ENCODE assay signal across 19 mouse cellular contexts in genomic region chr2:158524129-158524860, GRCm38 (mm10). TPM values are rescaled to one million over a fixed set of nuclear protein-coding genes. Genes with fewer than 3 reads are reported as not detected.
DNase-seq lines count a peak whose midpoint lies in the region; ATAC-seq and TF ChIP-seq lines count a peak whose summit lies in the region.
"Had no signal": no experiment of that assay in that cellular context is flagged by ENCODE, and none has a peak within 500 bp of the region (broad histone marks: within the 10 kb centered on the region; RNA-seq: fewer than 3 reads in every experiment).

No protein-coding gene starts in this region.

- WGBS in forebrain, embryonic 15.5 days, result 61% methylated on average over 16 of the region's 16 CpGs
- 87% methylated on average over 16 of the region's 16 CpGs for WGBS in forebrain, embryonic 11.5 days
- 54% methylated on average over 16 of the region's 16 CpGs for WGBS in kidney, adult 2 months
- WGBS in kidney, embryonic 16.5 days, result 74% methylated on average over 16 of the region's 16 CpGs
- 84% methylated on average over 16 of the region's 16 CpGs for WGBS in midbrain, embryonic 11.5 days
- 85% methylated on average over 16 of the region's 16 CpGs for WGBS in midbrain, embryonic 16.5 days
- WGBS in forebrain, embryonic 16.5 days, result 59% methylated on average over 16 of the region's 16 CpGs

- no peak overlapping the region for H3K4me3 ChIP-seq in forebrain, embryonic 15.5 days
- H3K4me3 ChIP-seq in forebrain, embryonic 11.5 days (ENCODE audit: low read depth, low read length), result no peak overlapping the region
- H3K4me3 ChIP-seq in kidney, adult 2 months (ENCODE audit: insufficient read depth, low read depth, low read length), result no peak overlapping the region
- H3K4me3 ChIP-seq in kidney, embryonic 16.5 days (ENCODE audit: low read length), result no peak overlapping the region
- no peak overlapping the region for H3K4me3 ChIP-seq in midbrain, embryonic 11.5 days (ENCODE audit: low read depth, low read length)
- H3K4me3 ChIP-seq in midbrain, embryonic 16.5 days (ENCODE audit: low read depth, low read length), result no peak overlapping the region
- H3K4me3 ChIP-seq in forebrain, embryonic 16.5 days (replicated peaks; ENCODE audit: low read length), result no peak overlapping the region
- H3K4me3 ChIP-seq: embryonic facial prominence, embryonic 10.5 days; midbrain, embryonic 15.5 days; neural tube, embryonic 13.5 days had no signal

- H3K9me3 ChIP-seq in forebrain, embryonic 15.5 days, result no peaks in the 10 kb centered on the region
- no peaks in the 10 kb centered on the region for H3K9me3 ChIP-seq in forebrain, embryonic 11.5 days (ENCODE audit: control insufficient read depth, low read length)
- H3K9me3 ChIP-seq in kidney, embryonic 16.5 days (ENCODE audit: low read length), result no peaks in the 10 kb centered on the region
- no peaks in the 10 kb centered on the region for H3K9me3 ChIP-seq in midbrain, embryonic 11.5 days (ENCODE audit: control insufficient read depth, low read length)
- H3K9me3 ChIP-seq in midbrain, embryonic 16.5 days (replicated peaks; ENCODE audit: control insufficient read depth, low read length, poor library complexity, severe bottlenecking), result no peaks in the 10 kb centered on the region
- 0 out of 2 replicates have a peak, but pooled peaks cover 3% of the 10 kb centered on the region for H3K9me3 ChIP-seq in forebrain, embryonic 16.5 days (ENCODE audit: control insufficient read depth, low read length)
- H3K9me3 ChIP-seq: midbrain, embryonic 15.5 days had no signal

- peaks cover 18% of the 10 kb centered on the region for H3K4me1 ChIP-seq in forebrain, embryonic 15.5 days
- H3K4me1 ChIP-seq in forebrain, embryonic 11.5 days (replicated peaks; ENCODE audit: control insufficient read depth, insufficient read depth, low read length), result no peaks in the 10 kb centered on the region
- peaks cover 3% of the 10 kb centered on the region for H3K4me1 ChIP-seq in kidney, adult 2 months (ENCODE audit: control insufficient read depth, insufficient read depth, low read length)
- no peaks in the 10 kb centered on the region for H3K4me1 ChIP-seq in kidney, embryonic 16.5 days (ENCODE audit: insufficient read depth, low read length)
- H3K4me1 ChIP-seq in midbrain, embryonic 11.5 days (ENCODE audit: control insufficient read depth, insufficient read depth, low read length), result no peaks in the 10 kb centered on the region
- H3K4me1 ChIP-seq in midbrain, embryonic 16.5 days (ENCODE audit: control insufficient read depth, insufficient read depth, low read length), result no peaks in the 10 kb centered on the region
- H3K4me1 ChIP-seq in forebrain, embryonic 16.5 days (replicated peaks; ENCODE audit: control insufficient read depth, insufficient read depth, low read length), result peaks cover 17% of the 10 kb centered on the region
- H3K4me1 ChIP-seq: embryonic facial prominence, embryonic 10.5 days; midbrain, embryonic 15.5 days; neural tube, embryonic 13.5 days had no signal

- peak; percentile 80; the same call in 1 of the 2 replicates for ATAC-seq in forebrain, embryonic 15.5 days (replicated peaks)
- ATAC-seq in forebrain, embryonic 11.5 days (replicated peaks; ENCODE audit: low FRiP score), result no peak
- ATAC-seq in kidney, embryonic 16.5 days (ENCODE audit: low FRiP score, low TSS enrichment), result no peak
- ATAC-seq in midbrain, embryonic 11.5 days (ENCODE audit: low FRiP score), result no peak
- ATAC-seq in midbrain, embryonic 16.5 days, result no peak
- ATAC-seq in forebrain, embryonic 16.5 days, result peak; percentile 92
- ATAC-seq: midbrain, embryonic 15.5 days had no signal

- no peak for TF ChIP-seq POLR2A in kidney, adult 2 months (IDR thresholded peaks at IDR 0.05; ENCODE audit: low read depth, low read length)

- DNase-seq in forebrain, embryonic 11.5 days (ENCODE audit: low spot score), result no peak
- peak; percentile 30 for DNase-seq in kidney, adult 2 months
- DNase-seq in midbrain, embryonic 11.5 days (ENCODE audit: low spot score, missing footprints), result peak; percentile 12
- no peak for DNase-seq in liver
- DNase-seq: adrenal gland, adult 8-10 months; B cell, adult 2 months; cerebellum, postnatal 25 days; retina, postnatal 1 day had no signal

- H3K27ac ChIP-seq in forebrain, embryonic 15.5 days (replicated peaks), result peak overlapping the region; percentile 75
- no peak overlapping the region for H3K27ac ChIP-seq in forebrain, embryonic 11.5 days (ENCODE audit: low read depth, low read length)
- H3K27ac ChIP-seq in kidney, adult 2 months (ENCODE audit: insufficient read depth, low read depth, low read length), result 0 out of 2 replicates have a peak overlapping the region, but pooled peaks have one; percentile 25
- no peak overlapping the region for H3K27ac ChIP-seq in kidney, embryonic 16.5 days (ENCODE audit: low read length)
- H3K27ac ChIP-seq in midbrain, embryonic 11.5 days (ENCODE audit: low read depth, low read length), result no peak overlapping the region
- H3K27ac ChIP-seq in midbrain, embryonic 16.5 days (ENCODE audit: low read length), result no peak overlapping the region
- H3K27ac ChIP-seq in forebrain, embryonic 16.5 days (ENCODE audit: low read length), result peak overlapping the region; percentile 66; the same call in 1 of the 2 replicates
- H3K27ac ChIP-seq: embryonic facial prominence, embryonic 10.5 days; hindbrain, embryonic 14.5 days; kidney, postnatal 0 days; midbrain, embryonic 15.5 days; neural tube, embryonic 13.5 days had no signal

- no peak for TF ChIP-seq CTCF in kidney, adult 2 months (conservative IDR thresholded peaks at IDR 0.05; ENCODE audit: insufficient read depth, insufficient read length, low read depth, low read length)

- no peaks in the 10 kb centered on the region for H3K36me3 ChIP-seq in forebrain, embryonic 15.5 days
- no peaks in the 10 kb centered on the region for H3K36me3 ChIP-seq in forebrain, embryonic 11.5 days (ENCODE audit: control insufficient read depth, insufficient read depth, low read length)
- no peaks in the 10 kb centered on the region for H3K36me3 ChIP-seq in kidney, adult 2 months (ENCODE audit: control insufficient read depth, insufficient read depth, low read length)
- no peaks in the 10 kb centered on the region for H3K36me3 ChIP-seq in kidney, embryonic 16.5 days (ENCODE audit: insufficient read depth, low read length)
- H3K36me3 ChIP-seq in midbrain, embryonic 11.5 days (ENCODE audit: control insufficient read depth, insufficient read depth, low read length), result no peaks in the 10 kb centered on the region
- no peaks in the 10 kb centered on the region for H3K36me3 ChIP-seq in midbrain, embryonic 16.5 days (ENCODE audit: control insufficient read depth, insufficient read depth, low read length)
- H3K36me3 ChIP-seq in forebrain, embryonic 16.5 days (ENCODE audit: control insufficient read depth, insufficient read depth), result no peaks in the 10 kb centered on the region
- H3K36me3 ChIP-seq: embryonic facial prominence, embryonic 10.5 days; midbrain, embryonic 15.5 days; neural tube, embryonic 13.5 days had no signal

- H3K27me3 ChIP-seq in forebrain, embryonic 15.5 days, result no peaks in the 10 kb centered on the region
- H3K27me3 ChIP-seq in forebrain, embryonic 11.5 days (ENCODE audit: control insufficient read depth, insufficient read depth, low read length), result no peaks in the 10 kb centered on the region
- no peaks in the 10 kb centered on the region for H3K27me3 ChIP-seq in kidney, adult 2 months (replicated peaks; ENCODE audit: control insufficient read depth, insufficient read depth, low read length)
- H3K27me3 ChIP-seq in kidney, embryonic 16.5 days (ENCODE audit: insufficient read depth, low read length), result no peaks in the 10 kb centered on the region
- no peaks in the 10 kb centered on the region for H3K27me3 ChIP-seq in midbrain, embryonic 11.5 days (ENCODE audit: control insufficient read depth, insufficient read depth, low read length)
- no peaks in the 10 kb centered on the region for H3K27me3 ChIP-seq in midbrain, embryonic 16.5 days (ENCODE audit: control insufficient read depth, insufficient read depth, low read depth, low read length)
- H3K27me3 ChIP-seq in forebrain, embryonic 16.5 days (replicated peaks; ENCODE audit: control insufficient read depth, insufficient read depth, low read length), result no peaks in the 10 kb centered on the region
- H3K27me3 ChIP-seq: midbrain, embryonic 15.5 days; neural tube, embryonic 13.5 days had no signal

- no peak overlapping the region for H3K9ac ChIP-seq in forebrain, embryonic 15.5 days (replicated peaks)
- no peak overlapping the region for H3K9ac ChIP-seq in forebrain, embryonic 11.5 days (ENCODE audit: low read length)
- no peak overlapping the region for H3K9ac ChIP-seq in kidney, embryonic 16.5 days (replicated peaks; ENCODE audit: low read length)
- H3K9ac ChIP-seq in midbrain, embryonic 11.5 days (ENCODE audit: low read length), result no peak overlapping the region
- H3K9ac ChIP-seq in midbrain, embryonic 16.5 days (ENCODE audit: low read depth, low read length), result no peak overlapping the region
- H3K9ac ChIP-seq in forebrain, embryonic 16.5 days (replicated peaks; ENCODE audit: low read depth, low read length), result no peak overlapping the region
- H3K9ac ChIP-seq: hindbrain, embryonic 14.5 days; midbrain, embryonic 15.5 days; neural tube, embryonic 13.5 days had no signal

- peak overlapping the region; percentile 10 for H3K4me2 ChIP-seq in forebrain, embryonic 15.5 days (replicated peaks)
- no peak overlapping the region for H3K4me2 ChIP-seq in forebrain, embryonic 11.5 days (ENCODE audit: low read depth, low read length, severe bottlenecking)
- no peak overlapping the region for H3K4me2 ChIP-seq in kidney, embryonic 16.5 days (replicated peaks; ENCODE audit: low read depth, low read length)
- no peak overlapping the region for H3K4me2 ChIP-seq in midbrain, embryonic 11.5 days
- no peak overlapping the region for H3K4me2 ChIP-seq in midbrain, embryonic 16.5 days (ENCODE audit: low read length)
- H3K4me2 ChIP-seq in forebrain, embryonic 16.5 days (ENCODE audit: low read length), result peak overlapping the region; percentile 22
- H3K4me2 ChIP-seq: heart, embryonic 11.5 days; hindbrain, embryonic 14.5 days; midbrain, embryonic 15.5 days; neural tube, embryonic 13.5 days had no signal

RNA-seq across cellular contexts. Expression of gene Arhgap40, which starts 11.7 kb away (rescaled TPM):
- 0.37 and 0.42 TPM in 2 replicates for polyA plus RNA-seq in forebrain, embryonic 15.5 days (2015; fragmentation: Nextera tagmentation; extraction: Ambion mirVana)
- 0.15 TPM in 1 of 2 replicates, not detected in the other for polyA plus RNA-seq in forebrain, embryonic 11.5 days (2014; fragmentation: Nextera tagmentation; extraction: Ambion mirVana)
- 0.24 and 0.30 TPM in 2 replicates for polyA plus RNA-seq in kidney, adult 2 months (2012; rRNA removed)
- polyA plus RNA-seq in kidney, embryonic 16.5 days (2015; fragmentation: Nextera tagmentation; extraction: Ambion mirVana), result 0.25 and 0.49 TPM in 2 replicates
- 0.30 and 0.40 TPM in 2 replicates for polyA plus RNA-seq in midbrain, embryonic 11.5 days (2014; fragmentation: Nextera tagmentation; extraction: Ambion mirVana)
- 1.4 and 1.5 TPM in 2 replicates for polyA plus RNA-seq in midbrain, embryonic 16.5 days (2015; fragmentation: Nextera tagmentation; extraction: Ambion mirVana)
- polyA plus RNA-seq in forebrain, embryonic 16.5 days (2015; fragmentation: Nextera tagmentation; extraction: Ambion mirVana), result 0.94 TPM in 1 of 2 replicates, not detected in the other
- polyA plus RNA-seq: heart, embryonic 11.5 days; liver, adult 2 months had no signal

RNA-seq across cellular contexts. Expression of gene Adig, which starts 21.9 kb away (rescaled TPM):
- not detected in 2 replicates for polyA plus RNA-seq in forebrain, embryonic 15.5 days (2015; fragmentation: Nextera tagmentation; extraction: Ambion mirVana)
- not detected in 2 replicates for polyA plus RNA-seq in forebrain, embryonic 11.5 days (2014; fragmentation: Nextera tagmentation; extraction: Ambion mirVana)
- polyA plus RNA-seq in kidney, adult 2 months (2012; rRNA removed), result 26.8 and 35.2 TPM in 2 replicates
- polyA plus RNA-seq in kidney, embryonic 16.5 days (2015; fragmentation: Nextera tagmentation; extraction: Ambion mirVana), result not detected in 2 replicates
- polyA plus RNA-seq in midbrain, embryonic 11.5 days (2014; fragmentation: Nextera tagmentation; extraction: Ambion mirVana), result not detected in 2 replicates
- polyA plus RNA-seq in midbrain, embryonic 16.5 days (2015; fragmentation: Nextera tagmentation; extraction: Ambion mirVana), result not detected in 2 replicates
- polyA plus RNA-seq in forebrain, embryonic 16.5 days (2015; fragmentation: Nextera tagmentation; extraction: Ambion mirVana), result not detected in 2 replicates
- polyA plus RNA-seq: embryonic facial prominence, embryonic 10.5 days; heart, embryonic 11.5 days; hindbrain, embryonic 14.5 days; kidney, postnatal 0 days; liver, adult 2 months; midbrain, embryonic 15.5 days; neural tube, embryonic 13.5 days had no signal

Comparison
In these comparisons a context has a peak if more than half of its experiments do, and no peak if none do; other contexts are left out.
1. ATAC-seq: peak in forebrain, embryonic 15.5 days (single experiment) and forebrain, embryonic 16.5 days (single experiment); none in forebrain, embryonic 11.5 days (single experiment), kidney, embryonic 16.5 days (single experiment), midbrain, embryonic 11.5 days (single experiment) and midbrain, embryonic 16.5 days (single experiment).
2. H3K27ac ChIP-seq: peak in forebrain, embryonic 15.5 days (single experiment), kidney, adult 2 months (single experiment) and forebrain, embryonic 16.5 days (single experiment); none in forebrain, embryonic 11.5 days (single experiment), kidney, embryonic 16.5 days (single experiment), midbrain, embryonic 11.5 days (single experiment) and midbrain, embryonic 16.5 days (single experiment).
3. H3K4me2 ChIP-seq: peak in forebrain, embryonic 15.5 days (single experiment) and forebrain, embryonic 16.5 days (single experiment); none in forebrain, embryonic 11.5 days (single experiment), kidney, embryonic 16.5 days (single experiment), midbrain, embryonic 11.5 days (single experiment) and midbrain, embryonic 16.5 days (single experiment).
4. RNA of gene Adig, which starts 21.9 kb away (polyA plus RNA-seq): 26.8 to 35.2 TPM in kidney, adult 2 months; not detected in midbrain, embryonic 16.5 days, not detected in forebrain, embryonic 11.5 days, not detected in kidney, embryonic 16.5 days, not detected in forebrain, embryonic 15.5 days, not detected in midbrain, embryonic 11.5 days and not detected in forebrain, embryonic 16.5 days; every median in the first group is over 10 times any median in the second.
5. DNase-seq: peak in kidney, adult 2 months (single experiment) and midbrain, embryonic 11.5 days (single experiment); none in forebrain, embryonic 11.5 days (single experiment) and liver (single experiment).